Mouse (Mus musculus) left cerebral cortex, postnatal 25 days (tissue): ENCODE data around the gene Csrp2. TPM values are rescaled to one million over a fixed set of nuclear protein-coding genes. Genes with fewer than 3 reads are reported as not detected.

Source experiments
- DNase-seq, 2 experiments: peaks; one replicate each; pipeline ENCODE4 v3.0.0; 2022; ENCODE audit warnings: low spot score in 2 of 2, mixed read lengths in 1 of 2
- intact Hi-C: fragments of 180-260 bp; cut with DNase I; formaldehyde crosslinking; loops from one replicate; pipeline ENCODE4 v1.15.1; 2025
- total RNA-seq, 2 experiments: library from RNA; stranded (reverse); gene quantifications; 2 replicates each; pipeline ENCODE4 v1.2.3; 2021

The Csrp2 gene
- total RNA-seq, 2 experiments from 2014 or later, result 11.0 to 12.7 TPM

DNA sequence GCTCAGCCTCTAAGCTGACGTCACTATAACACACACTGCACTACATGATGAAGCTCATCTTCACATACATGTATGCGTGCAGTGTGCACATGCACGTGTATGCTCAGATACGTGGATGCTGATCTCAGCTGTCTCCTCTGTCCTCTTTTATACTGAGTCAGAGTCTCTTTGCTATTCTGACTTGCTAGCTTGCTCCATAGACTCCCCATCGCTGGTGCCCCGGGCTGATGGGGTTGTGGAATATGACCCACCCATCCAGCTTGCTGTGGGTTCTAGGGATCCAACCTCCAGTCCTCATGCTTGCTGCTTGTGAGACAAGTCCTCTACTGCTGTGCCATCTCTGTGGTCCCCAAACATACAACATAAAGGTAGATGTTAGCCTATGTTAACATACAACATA lies 39.3 kb downstream of the Csrp2 start:
- intact Hi-C loops, result no loop called here

DNA sequence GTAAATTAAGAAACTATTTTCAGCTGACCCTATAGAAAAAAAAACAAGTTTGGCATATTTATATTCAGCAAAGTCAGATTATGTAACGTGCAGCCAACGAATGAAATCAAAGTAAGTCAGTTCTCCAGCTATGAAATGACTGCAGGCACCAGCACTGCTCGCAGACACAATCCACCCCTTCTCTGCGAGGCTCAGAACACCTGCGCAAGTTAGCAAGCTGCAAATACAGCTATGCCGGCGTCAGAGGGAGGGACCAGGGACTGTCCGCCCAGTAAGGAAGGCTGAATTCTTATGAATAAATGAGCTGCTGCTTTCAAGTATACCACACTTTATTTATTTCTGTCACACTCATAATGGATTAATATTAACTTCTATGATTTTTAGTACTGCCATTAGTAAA lies 40.2 kb downstream of the Csrp2 start:
- DNase-seq, result peak in 1 of 2 experiments; percentile 64
- intact Hi-C loops, result no loop called here

More for the DNA sequence above, 39.3 kb downstream of the Csrp2 start:
- DNase-seq, result no peak

DNA sequence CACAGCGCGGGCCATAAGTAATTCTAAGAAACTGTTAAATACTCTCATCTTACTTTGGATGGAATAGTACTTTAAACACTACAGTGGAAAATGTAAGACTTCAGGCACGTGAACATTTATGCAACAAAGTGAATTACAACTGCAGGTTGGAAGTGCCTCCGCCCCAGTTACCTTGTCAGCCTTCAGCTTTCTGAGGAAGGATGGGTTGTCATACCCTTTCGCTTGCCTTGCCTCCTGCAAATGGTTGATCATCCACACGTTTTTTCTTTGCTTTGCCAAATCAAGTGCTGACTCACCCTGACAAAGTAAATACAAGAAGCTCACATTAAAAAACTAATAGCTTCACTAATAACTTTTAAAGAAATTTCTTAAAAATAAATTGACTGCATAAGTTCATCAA lies 41.3 kb downstream of the Csrp2 start:
- no peak for DNase-seq
- intact Hi-C loops, result no loop called here

GRCm38 (mm10) chr10:110962172-110962571 lies 42.6 kb downstream of the Csrp2 start:
- intact Hi-C loops, result no loop called here
- no peak for DNase-seq

- intact Hi-C loops, result no loop called here
Observed at GRCm38 (mm10) chr10:110971044-110971443, 51.5 kb downstream of the Csrp2 start.

GRCm38 (mm10) chr10:110971483-110971882 lies 51.9 kb downstream of the Csrp2 start:
- no peak for DNase-seq
- intact Hi-C loops, result no loop called here

More at GRCm38 (mm10) chr10:110971044-110971443, 51.5 kb downstream of the Csrp2 start:
- no peak for DNase-seq

DNA sequence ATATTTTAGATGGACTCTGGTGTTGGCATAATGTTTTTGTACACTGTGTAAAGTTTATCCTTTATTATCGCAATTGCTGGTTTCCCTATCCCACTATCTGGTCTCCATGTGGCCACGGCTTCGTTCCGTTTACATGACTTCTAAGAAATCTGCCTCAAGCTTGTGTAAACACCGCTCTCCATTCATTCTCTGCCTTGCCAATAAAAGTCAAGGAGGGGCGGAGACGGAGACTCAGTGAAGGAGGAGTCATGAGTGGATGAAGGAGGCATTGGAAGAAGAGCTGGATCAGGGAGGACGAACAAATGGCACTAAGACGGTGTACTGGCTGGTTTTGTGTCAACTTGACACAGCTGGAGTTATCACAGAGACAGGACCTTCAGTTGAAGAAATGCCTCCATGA lies 52.4 kb downstream of the Csrp2 start:
- DNase-seq, result no peak
- intact Hi-C loops, result no loop called here

DNA sequence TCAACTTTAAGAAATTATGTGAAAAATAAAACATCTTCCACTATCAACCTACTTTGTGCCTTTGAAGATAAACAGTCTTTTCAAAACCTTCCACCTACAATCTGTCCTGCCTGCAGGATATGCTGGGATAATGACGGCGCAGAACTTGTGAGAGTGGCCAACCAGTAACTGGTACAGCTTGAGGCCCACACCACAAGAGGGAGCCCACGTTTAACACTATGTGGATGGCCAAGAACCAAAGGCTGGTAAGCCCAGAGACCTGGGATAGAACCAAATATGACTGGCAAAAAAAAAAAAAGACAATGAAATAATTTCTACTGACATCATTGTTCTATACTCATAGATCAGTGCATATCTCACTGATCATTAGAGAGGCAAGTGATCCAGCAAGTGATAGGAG lies 54.9 kb downstream of the Csrp2 start:
- DNase-seq, result peak; percentile 38 to 67
- intact Hi-C loops, result no loop called here

- no peak for DNase-seq
- intact Hi-C loops, result loop anchor here (5.0 kb wide), 1 partner anchor 183 kb away; no protein-coding TSS in a partner anchor
Observed at GRCm38 (mm10) chr10:110974885-110975284, 55.3 kb downstream of the Csrp2 start.

- peak in 1 of 2 experiments; percentile 39 for DNase-seq
- intact Hi-C loops, result loop anchor here (1.0 to 5.0 kb wide), 2 partner anchors 124 to 184 kb away; no protein-coding TSS in a partner anchor
Observed at GRCm38 (mm10) chr10:110976046-110976445, 56.5 kb downstream of the Csrp2 start.

- DNase-seq, result no peak
- intact Hi-C loops, result loop anchor here (5.0 kb wide), 1 partner anchor 185 kb away; no protein-coding TSS in a partner anchor
Observed at GRCm38 (mm10) chr10:110977379-110977778, 57.8 kb downstream of the Csrp2 start.

- no peak for DNase-seq
- intact Hi-C loops, result loop anchor here (5.0 kb wide), 1 partner anchor 187 kb away; no protein-coding TSS in a partner anchor
Observed at GRCm38 (mm10) chr10:110979431-110979830, 59.8 kb downstream of the Csrp2 start.

DNA sequence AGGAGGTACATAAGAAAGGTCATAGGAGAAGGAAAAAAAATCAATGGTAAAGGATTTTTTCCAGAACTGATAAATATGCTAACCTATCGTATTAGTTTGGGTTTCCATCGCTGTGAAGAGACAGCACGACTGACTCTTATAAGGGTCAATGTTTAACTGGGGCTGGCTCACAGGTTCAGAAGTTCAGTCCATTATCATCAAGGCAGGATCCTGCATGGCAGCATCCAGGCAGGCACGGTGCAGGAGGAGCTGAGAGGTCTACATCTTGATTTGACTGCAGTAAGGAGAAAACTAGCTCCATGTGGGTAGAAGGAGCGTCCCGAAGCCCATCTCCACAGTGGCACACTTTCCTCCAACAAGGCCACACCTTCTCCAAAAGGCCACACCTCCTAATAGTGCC lies 60.9 kb downstream of the Csrp2 start:
- intact Hi-C loops, result no loop called here
- no peak for DNase-seq

GRCm38 (mm10) chr10:110982771-110983170 lies 63.2 kb downstream of the Csrp2 start:
- intact Hi-C loops, result no loop called here
- DNase-seq, result no peak

GRCm38 (mm10) chr10:110986682-110987081 lies 67.1 kb downstream of the Csrp2 start:
- no peak for DNase-seq
- intact Hi-C loops, result no loop called here

Other genes starting within 250 kb of the Csrp2 start
- gene E2f7, start 174.3 kb upstream of the Csrp2 start, total RNA-seq, result under 1 TPM; 0.69 to 0.92 TPM
- 100 to 1,000 TPM; 107 to 115 TPM for gene Zdhhc17, start 90.4 kb downstream of the Csrp2 start, total RNA-seq
- gene Osbpl8, start 245.0 kb downstream of the Csrp2 start, total RNA-seq, result 10 to 100 TPM; 90.9 to 98.6 TPM